Mouse (Mus musculus): Measurements from ENCODE around the gene Mansc1. TPM values are rescaled to one million over a fixed set of nuclear protein-coding genes. Genes with fewer than 3 reads are reported as not detected.

Mansc1 gene
- polyA plus RNA-seq, 1 experiment from 2014 or later, result 6.9 TPM

DNA sequence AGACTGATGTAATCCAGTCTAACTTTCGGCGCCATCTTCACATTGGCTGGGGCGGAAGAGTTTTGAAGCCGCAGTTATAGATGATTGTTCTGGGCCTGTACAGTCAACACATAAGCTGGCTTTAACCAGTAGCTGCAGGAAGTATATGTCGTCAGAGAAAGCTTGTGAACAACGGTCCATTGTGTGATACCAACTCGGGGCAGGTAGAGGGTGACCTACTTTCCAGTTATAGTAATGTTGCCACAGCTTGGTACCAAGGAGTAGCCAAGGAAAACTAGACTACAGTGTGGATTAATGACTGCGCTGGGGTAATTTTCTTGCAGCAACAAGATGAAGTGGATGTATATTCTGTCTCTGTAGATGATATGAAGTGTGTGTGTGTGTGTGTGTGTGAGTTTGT, 1.3 kb upstream of the Mansc1 start:
- Histone ChIP-seq H3K4me3 (replicated peaks) (no peak overlapping the region), H3K27me3 (0 out of 2 replicates have a peak, but pooled peaks cover 3% of the 10 kb centered on the region), H3K27ac (no peak overlapping the region), H3K4me1 (peaks cover 11% of the 10 kb centered on the region), H3K9me3 (replicated peaks) (no peaks in the 10 kb centered on the region), H3K9ac (no peak overlapping the region), H3K36me3 (no peaks in the 10 kb centered on the region), H3K4me2 (no peak overlapping the region)
- no peak for ATAC-seq (replicated peaks; ENCODE audit: low FRiP score)
- 81% methylated on average over 8 of the region's 8 CpGs for WGBS

- Histone ChIP-seq H3K4me2 (peak overlapping the region; percentile 89), H3K9ac (no peak overlapping the region; the same call in 1 of the 2 replicates), H3K36me3 (no peaks in the 10 kb centered on the region), H3K4me3 (replicated peaks) (peak overlapping the region; percentile 56), H3K27ac (no peak overlapping the region), H3K9me3 (replicated peaks) (no peaks in the 10 kb centered on the region), H3K27me3 (0 out of 2 replicates have a peak, but pooled peaks cover 3% of the 10 kb centered on the region), H3K4me1 (peaks cover 11% of the 10 kb centered on the region)
- ATAC-seq (replicated peaks; ENCODE audit: low FRiP score), result no peak
- WGBS, result 35% methylated on average over 5 of the region's 5 CpGs
Measured at GRCm38 (mm10) chr6:134632756-134633155, 468 bp upstream of the Mansc1 start.

DNA sequence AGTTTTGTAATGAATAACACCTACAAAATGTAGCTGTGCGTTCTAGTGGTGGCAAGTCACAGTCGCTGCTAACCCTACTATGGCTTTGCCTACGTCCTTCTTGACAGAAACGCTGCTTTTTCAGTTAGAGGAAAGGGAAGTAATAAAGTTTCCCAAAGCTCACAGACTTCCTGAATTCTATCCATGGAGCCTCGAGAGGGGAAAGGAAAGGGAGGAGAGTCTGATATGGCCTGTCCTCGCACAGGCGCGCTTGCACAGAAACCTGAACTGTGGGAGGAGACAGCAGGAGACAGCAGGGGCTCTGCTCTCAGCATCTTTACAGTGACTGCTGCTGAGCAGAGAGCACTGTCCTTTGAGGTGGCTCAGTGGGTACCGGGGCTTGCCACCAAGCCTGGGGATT, 1.8 kb downstream of the Mansc1 start:
- H3K27ac ChIP-seq, result 0 out of 2 replicates have a peak overlapping the region, but pooled peaks have one; percentile 29

GRCm38 (mm10) chr6:134626564-134626963, 5.7 kb downstream of the Mansc1 start:
- Histone ChIP-seq H3K4me2 (no peak overlapping the region), H3K36me3 (no peaks in the 10 kb centered on the region), H3K4me3 (replicated peaks) (no peak overlapping the region), H3K27me3 (no peaks in the 10 kb centered on the region), H3K27ac (no peak overlapping the region), H3K9me3 (replicated peaks) (no peaks in the 10 kb centered on the region), H3K4me1 (0 out of 2 replicates have a peak, but pooled peaks cover 3% of the 10 kb centered on the region), H3K9ac (no peak overlapping the region)
- WGBS, result 94% methylated on average over 1 of the region's 1 CpGs
- ATAC-seq (replicated peaks; ENCODE audit: low FRiP score), result no peak

More for the DNA sequence above, 1.8 kb downstream of the Mansc1 start:
- ATAC-seq (replicated peaks; ENCODE audit: low FRiP score), result no peak
- Histone ChIP-seq H3K4me3 (replicated peaks) (no peak overlapping the region), H3K9ac (no peak overlapping the region), H3K9me3 (replicated peaks) (no peaks in the 10 kb centered on the region), H3K4me2 (no peak overlapping the region), H3K36me3 (no peaks in the 10 kb centered on the region), H3K4me1 (peaks cover 11% of the 10 kb centered on the region), H3K27me3 (0 out of 2 replicates have a peak, but pooled peaks cover 3% of the 10 kb centered on the region)
- WGBS, result 51% methylated on average over 9 of the region's 9 CpGs

- Histone ChIP-seq H3K27me3 (no peaks in the 10 kb centered on the region), H3K9ac (no peak overlapping the region), H3K4me3 (replicated peaks) (no peak overlapping the region), H3K4me2 (no peak overlapping the region), H3K4me1 (0 out of 2 replicates have a peak, but pooled peaks cover 3% of the 10 kb centered on the region), H3K27ac (no peak overlapping the region), H3K9me3 (replicated peaks) (no peaks in the 10 kb centered on the region), H3K36me3 (no peaks in the 10 kb centered on the region)
- no peak for ATAC-seq (replicated peaks; ENCODE audit: low FRiP score)
- WGBS, result 72% methylated on average over 12 of the region's 12 CpGs
Measured at GRCm38 (mm10) chr6:134625431-134625830, 6.9 kb downstream of the Mansc1 start.

DNA sequence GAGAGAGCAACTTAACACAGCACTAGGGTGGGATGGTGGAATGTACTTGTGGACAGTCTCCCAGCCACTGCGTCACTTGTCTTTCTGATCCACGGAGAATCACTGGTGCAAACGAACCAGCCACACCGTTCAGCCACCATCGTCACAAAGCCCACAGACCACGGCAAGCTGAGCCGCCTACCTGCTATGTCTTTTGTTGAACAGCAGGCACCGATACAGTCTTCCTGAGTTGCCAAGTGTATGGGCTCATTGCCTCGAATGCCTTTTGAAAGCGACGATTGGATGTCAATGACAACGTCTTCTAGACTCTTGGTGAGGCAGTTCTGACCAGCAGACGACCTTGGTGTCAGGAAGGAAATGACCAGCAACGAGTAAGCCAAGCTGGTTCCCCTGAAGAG, 10.7 kb downstream of the Mansc1 start:
- 79% methylated on average over 14 of the region's 14 CpGs for WGBS

DNA sequence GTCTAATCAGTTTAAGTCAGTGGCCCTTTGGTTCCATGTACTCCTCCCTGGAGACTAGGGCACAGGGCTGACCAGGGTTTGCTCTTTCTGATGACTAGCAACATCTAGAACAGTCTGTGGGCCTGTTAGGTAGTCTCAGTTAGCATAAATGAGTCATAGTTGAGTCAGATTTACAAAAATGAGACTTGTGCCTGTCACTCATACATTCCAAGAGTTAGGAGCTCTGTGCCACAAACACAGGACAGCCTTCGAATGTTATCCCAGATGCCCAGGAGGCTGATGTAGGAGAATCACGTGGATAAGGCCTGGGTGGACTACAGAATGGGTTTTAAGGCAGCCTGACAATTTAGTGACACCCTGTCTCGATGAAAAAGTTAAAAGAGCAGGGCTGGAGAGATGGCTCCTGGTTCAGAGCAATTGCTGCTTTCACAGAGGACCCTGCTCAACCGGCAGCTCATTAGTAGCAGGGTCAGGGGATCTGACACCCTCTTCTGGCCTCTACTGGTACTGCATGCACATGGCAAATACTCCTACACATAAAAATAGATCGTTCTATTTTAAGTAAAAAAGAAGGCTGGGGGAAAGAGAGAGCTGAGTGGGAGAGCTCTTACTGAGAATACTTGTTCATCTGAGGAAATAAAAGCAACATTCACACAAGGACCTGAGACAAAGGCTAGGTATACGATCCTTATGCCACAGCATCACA, 11.3 kb downstream of the Mansc1 start:
- Histone ChIP-seq H3K4me3 (replicated peaks) (no peak overlapping the region), H3K36me3 (no peaks in the 10 kb centered on the region), H3K4me2 (no peak overlapping the region), H3K9ac (no peak overlapping the region), H3K9me3 (replicated peaks) (no peaks in the 10 kb centered on the region), H3K4me1 (peaks cover 4% of the 10 kb centered on the region; the same call in 1 of the 2 replicates), H3K27ac (peak overlapping the region; percentile 38; the same call in 1 of the 2 replicates), H3K27me3 (no peaks in the 10 kb centered on the region)
- 68% methylated on average over 6 of the region's 6 CpGs for WGBS
- ATAC-seq (replicated peaks; ENCODE audit: low FRiP score), result no peak

More for the DNA sequence above, 10.7 kb downstream of the Mansc1 start:
- Histone ChIP-seq H3K9me3 (replicated peaks) (no peaks in the 10 kb centered on the region), H3K27ac (no peak overlapping the region), H3K9ac (no peak overlapping the region), H3K4me1 (0 out of 2 replicates have a peak, but pooled peaks cover 3% of the 10 kb centered on the region), H3K27me3 (no peaks in the 10 kb centered on the region), H3K4me3 (replicated peaks) (no peak overlapping the region), H3K36me3 (no peaks in the 10 kb centered on the region), H3K4me2 (no peak overlapping the region)
- ATAC-seq (replicated peaks; ENCODE audit: low FRiP score), result no peak

- no peaks in the 10 kb centered on the region for H3K36me3 ChIP-seq
- H3K9ac ChIP-seq, result no peak overlapping the region
- H3K27me3 ChIP-seq, result no peaks in the 10 kb centered on the region
- WGBS, result 68% methylated on average over 3 of the region's 3 CpGs
- peak overlapping the region; percentile 38; the same call in 1 of the 2 replicates for H3K27ac ChIP-seq
- ATAC-seq (replicated peaks; ENCODE audit: low FRiP score), result peak; percentile 30; the same call in 1 of the 2 replicates
- H3K9me3 ChIP-seq (replicated peaks), result no peaks in the 10 kb centered on the region
- H3K4me2 ChIP-seq, result no peak overlapping the region
- peaks cover 12% of the 10 kb centered on the region for H3K4me1 ChIP-seq
- H3K4me3 ChIP-seq (replicated peaks), result no peak overlapping the region
Measured at GRCm38 (mm10) chr6:134620129-134620528, 12.2 kb downstream of the Mansc1 start.

DNA sequence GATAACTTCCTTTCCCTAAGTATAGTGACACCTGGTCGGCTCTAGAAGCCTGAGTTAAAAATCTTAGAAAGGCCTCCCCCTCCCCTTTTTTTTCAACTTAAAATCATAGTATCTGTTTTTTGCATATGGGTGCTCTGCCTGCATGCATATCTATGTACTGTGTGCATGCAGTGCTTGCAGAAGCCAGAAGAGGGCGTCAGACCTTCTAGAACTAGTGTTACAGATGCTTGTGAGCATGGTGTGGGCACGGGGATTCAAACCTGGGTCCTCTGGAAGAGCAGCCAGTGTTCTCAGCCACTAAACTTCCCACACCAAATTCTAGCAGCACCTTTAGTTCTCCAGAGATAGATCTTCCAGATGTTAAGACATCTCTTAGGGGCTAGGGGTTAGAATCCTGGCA, 14.7 kb downstream of the Mansc1 start:
- WGBS, result 58% methylated on average over 3 of the region's 3 CpGs
- ATAC-seq (replicated peaks; ENCODE audit: low FRiP score), result no peak

GRCm38 (mm10) chr6:134614723-134615648, 17.3 kb downstream of the Mansc1 start:
- H3K4me1 ChIP-seq, result peaks cover 26% of the 10 kb centered on the region
- H3K36me3 ChIP-seq, result no peaks in the 10 kb centered on the region
- no peaks in the 10 kb centered on the region for H3K9me3 ChIP-seq (replicated peaks)
- peak overlapping the region; percentile 43 for H3K4me2 ChIP-seq
- no peak overlapping the region for H3K9ac ChIP-seq
- ATAC-seq (replicated peaks; ENCODE audit: low FRiP score), result peak; percentile 67
- no peaks in the 10 kb centered on the region for H3K27me3 ChIP-seq
- 4% methylated on average over 16 of the region's 16 CpGs for WGBS
- peak overlapping the region; percentile 54 for H3K27ac ChIP-seq
- H3K4me3 ChIP-seq (replicated peaks), result 0 out of 2 replicates have a peak overlapping the region, but pooled peaks have one; percentile 11

More for the DNA sequence above, 14.7 kb downstream of the Mansc1 start:
- Histone ChIP-seq H3K4me3 (replicated peaks) (no peak overlapping the region), H3K9ac (no peak overlapping the region), H3K36me3 (no peaks in the 10 kb centered on the region), H3K27me3 (no peaks in the 10 kb centered on the region), H3K4me1 (peaks cover 19% of the 10 kb centered on the region), H3K4me2 (no peak overlapping the region), H3K9me3 (replicated peaks) (no peaks in the 10 kb centered on the region), H3K27ac (no peak overlapping the region)

- no peaks in the 10 kb centered on the region for H3K9me3 ChIP-seq (replicated peaks)
- H3K36me3 ChIP-seq, result no peaks in the 10 kb centered on the region
- no peak overlapping the region for H3K4me3 ChIP-seq (replicated peaks)
- H3K4me2 ChIP-seq, result peak overlapping the region; percentile 43
- no peak overlapping the region for H3K9ac ChIP-seq
- peak; percentile 55; the same call in 1 of the 2 replicates for ATAC-seq (replicated peaks; ENCODE audit: low FRiP score)
- H3K27ac ChIP-seq, result peak overlapping the region; percentile 54; the same call in 1 of the 2 replicates
- WGBS, result 34% methylated on average over 4 of the region's 4 CpGs
- peaks cover 32% of the 10 kb centered on the region for H3K4me1 ChIP-seq
- no peaks in the 10 kb centered on the region for H3K27me3 ChIP-seq
Measured at GRCm38 (mm10) chr6:134614322-134614721, 18.0 kb downstream of the Mansc1 start.

DNA sequence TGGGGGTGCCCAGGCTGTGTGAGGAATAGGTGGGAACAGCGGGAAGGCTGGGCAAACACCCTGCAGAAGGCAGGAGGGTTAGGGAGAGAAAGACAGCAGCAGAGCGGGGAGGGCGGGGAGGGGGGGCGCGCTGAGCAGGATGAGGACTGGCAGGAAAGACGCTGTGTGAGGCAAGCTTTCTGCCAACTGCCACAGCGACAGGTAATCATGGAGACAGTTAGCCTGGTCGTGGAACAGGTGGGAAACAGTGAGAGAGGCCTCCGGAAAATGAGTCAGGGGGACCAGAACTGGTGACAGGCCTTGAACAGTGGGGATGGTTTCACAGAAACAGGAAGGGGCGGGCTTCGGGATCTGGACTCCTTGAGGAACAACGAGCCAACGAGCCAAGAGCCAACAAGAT, 20.4 kb downstream of the Mansc1 start:
- Histone ChIP-seq H3K9ac (no peak overlapping the region), H3K27me3 (no peaks in the 10 kb centered on the region), H3K4me3 (replicated peaks) (no peak overlapping the region), H3K36me3 (no peaks in the 10 kb centered on the region), H3K4me1 (peaks cover 43% of the 10 kb centered on the region), H3K27ac (no peak overlapping the region), H3K9me3 (replicated peaks) (no peaks in the 10 kb centered on the region), H3K4me2 (no peak overlapping the region)
- 72% methylated on average over 13 of the region's 13 CpGs for WGBS
- ATAC-seq (replicated peaks; ENCODE audit: low FRiP score), result no peak
